Mouse (Mus musculus): ENCODE measurements at regions not wholly inside any gene's neighbourhood (a gene's known extent, or its start where the extent isn't known, plus 50 kb on each side); places are given as distances from the start of the nearest gene placed in this dataset.

DNA sequence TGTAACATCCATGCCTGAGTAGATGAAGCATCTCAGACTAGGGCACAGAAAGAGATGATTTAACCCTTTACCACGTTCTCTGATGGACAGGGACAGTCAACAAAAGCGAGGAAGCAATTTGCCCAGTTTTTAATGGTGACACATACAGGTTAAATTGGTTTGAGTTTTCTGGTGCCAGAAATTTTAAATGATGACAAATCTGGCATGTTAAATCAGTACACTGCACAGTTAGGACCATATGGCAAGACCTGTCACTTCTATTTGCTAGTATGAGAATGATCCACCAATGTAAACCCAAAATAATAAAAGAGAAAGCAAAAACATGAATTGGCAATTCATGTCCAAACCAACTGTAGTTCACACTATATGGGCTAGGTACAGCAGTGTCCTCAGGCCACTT is 268.3 kb downstream of the Rdh14 start:
- H3K27me3 ChIP-seq: no peaks in the 10 kb centered on the region

DNA sequence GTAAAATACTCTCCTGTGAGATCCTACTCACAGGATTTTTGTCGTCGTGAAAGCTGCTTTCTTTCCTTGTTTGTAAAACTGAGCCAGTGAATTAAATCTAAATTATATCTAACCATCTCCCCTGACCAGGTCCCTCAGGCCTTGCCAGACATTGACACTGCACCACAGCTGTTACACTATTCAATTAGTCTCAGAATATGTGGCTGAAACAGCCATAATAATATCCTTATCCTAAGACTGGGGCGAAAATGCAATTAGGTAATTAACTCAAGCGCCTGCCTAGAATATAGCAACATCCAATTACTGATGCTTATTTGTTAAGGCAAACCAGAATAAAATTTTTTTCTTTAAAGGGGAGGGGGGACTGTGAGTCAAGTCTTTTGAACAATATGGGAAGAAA is 296.2 kb downstream of the Rdh14 start:
- WGBS: 83% methylated on average over 4 of the region's 4 CpGs
- H3K27ac ChIP-seq: no peak overlapping the region
- no peak overlapping the region for H3K4me2 ChIP-seq
- H3K9me3 ChIP-seq: no peaks in the 10 kb centered on the region
- no peaks in the 10 kb centered on the region for H3K4me1 ChIP-seq (replicated peaks)
- H3K4me3 ChIP-seq (replicated peaks): no peak overlapping the region
- no peaks in the 10 kb centered on the region for H3K36me3 ChIP-seq
- no peak overlapping the region for H3K9ac ChIP-seq (replicated peaks)
- no peaks in the 10 kb centered on the region for H3K27me3 ChIP-seq
- no peak for ATAC-seq (ENCODE audit: insufficient number of reproducible peaks, insufficient read depth, low FRiP score, low TSS enrichment, low read depth)

More for the DNA sequence above, 268.3 kb downstream of the Rdh14 start:
- no peaks in the 10 kb centered on the region for H3K9me3 ChIP-seq
- no peak overlapping the region for H3K27ac ChIP-seq
- no peak for ATAC-seq (ENCODE audit: insufficient number of reproducible peaks, insufficient read depth, low FRiP score, low TSS enrichment, low read depth)
- 74% methylated on average over 2 of the region's 2 CpGs for WGBS
- no peak overlapping the region for H3K9ac ChIP-seq (replicated peaks)
- H3K4me1 ChIP-seq (replicated peaks): no peaks in the 10 kb centered on the region
- no peaks in the 10 kb centered on the region for H3K36me3 ChIP-seq
- H3K4me3 ChIP-seq (replicated peaks): no peak overlapping the region
- H3K4me2 ChIP-seq: no peak overlapping the region

All from limb, embryonic 12.5 days (tissue).